Mouse (Mus musculus) heart, postnatal 0 days (tissue): ENCODE results near the gene Ceacam19.

Experiments
- CTCF ChIP-seq: IDR thresholded peaks from 2 replicates; pipeline ENCODE4 v1.5.1; 2016; ENCODE audit warnings: antibody characterized with exemption, control low read depth, low read depth
- EP300 ChIP-seq: IDR thresholded peaks from 2 replicates; pipeline ENCODE4 v1.6.1; 2016; ENCODE audit warnings: antibody characterized with exemption, low read depth

- TF ChIP-seq CTCF = no peak
- TF ChIP-seq EP300 = no peak
Measured at GRCm38 (mm10) chr7:19876781-19877425, 10.9 kb downstream of the Ceacam19 start.
